Mouse (Mus musculus): ENCODE measurements around the gene Prrc2b. TPM values are rescaled to one million over a fixed set of nuclear protein-coding genes. Genes with fewer than 3 reads are reported as not detected.

Prrc2b gene
- total and polyA plus RNA-seq, 3 experiments = 39.3 to 82.6 (median 78.3) TPM

DNA sequence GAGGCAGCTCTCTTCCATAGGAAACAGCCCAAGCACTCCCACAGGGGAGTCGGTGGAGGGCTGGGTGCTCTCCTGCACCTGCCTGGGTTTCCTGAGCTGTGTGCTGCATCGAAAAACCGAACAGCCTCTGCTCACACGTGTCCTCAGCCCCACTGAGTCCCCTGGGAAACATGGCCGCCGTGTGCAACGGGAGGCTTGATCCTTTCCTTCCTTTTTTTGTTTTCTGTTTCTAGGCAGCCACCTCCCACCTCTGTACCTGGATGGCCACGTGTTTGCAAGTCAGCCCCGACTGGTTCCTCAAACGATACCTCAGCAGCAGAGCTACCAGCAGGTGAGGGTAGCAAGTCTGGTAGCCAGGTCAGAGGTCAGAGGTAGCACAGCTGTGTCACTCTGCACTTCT lies 71.2 kb downstream of the Prrc2b start:
- no peaks in the 10 kb centered on the region for H3K27me3 ChIP-seq (ENCODE audit: control insufficient read depth, insufficient read depth, low read length)
- H3K9ac ChIP-seq (ENCODE audit: low read depth, low read length) = no peak overlapping the region
- 57% methylated on average over 10 of the region's 10 CpGs for whole genome bisulfite sequencing
- no peaks in the 10 kb centered on the region for H3K79me2 ChIP-seq (replicated peaks; ENCODE audit: control insufficient read depth, insufficient read depth, low read length)
- H3K36me3 ChIP-seq (ENCODE audit: control insufficient read depth, insufficient read depth, low read length) = no peaks in the 10 kb centered on the region; the same call in 1 of the 2 replicates
- no peak overlapping the region for H3K27ac ChIP-seq
- H3K4me1 ChIP-seq (ENCODE audit: control insufficient read depth, insufficient read depth, low read length) = peaks cover 2% of the 10 kb centered on the region; the same call in 1 of the 2 replicates
- TF ChIP-seq POLR2A (IDR thresholded peaks at IDR 0.05; ENCODE audit: insufficient read depth, low read depth, low read length) = no peak
- no peak for TF ChIP-seq EP300 (IDR thresholded peaks at IDR 0.05; ENCODE audit: insufficient read depth, low read depth, low read length)
- TF ChIP-seq CTCF (IDR thresholded peaks at IDR 0.05) = no peak
- no peak overlapping the region for H3K4me3 ChIP-seq
- intact Hi-C loops (cut with DNase I) = no loop called here
- no peak for DNase-seq

- Histone ChIP-seq H3K36me3 (ENCODE audit: control insufficient read depth, insufficient read depth, low read length) (no peaks in the 10 kb centered on the region), H3K27ac (no peak overlapping the region), H3K4me3 (peak overlapping the region; percentile 72; the same call in 1 of the 2 replicates), H3K79me2 (replicated peaks; ENCODE audit: control insufficient read depth, insufficient read depth, low read length) (no peaks in the 10 kb centered on the region), H3K27me3 (ENCODE audit: control insufficient read depth, insufficient read depth, low read length) (no peaks in the 10 kb centered on the region), H3K4me1 (ENCODE audit: control insufficient read depth, insufficient read depth, low read length) (peaks cover 4% of the 10 kb centered on the region; the same call in 1 of the 2 replicates), H3K9ac (ENCODE audit: low read depth, low read length) (no peak overlapping the region)
- intact Hi-C loops (cut with DNase I) = no loop called here
- DNase-seq = no peak
- no peak for TF ChIP-seq EP300 (IDR thresholded peaks at IDR 0.05; ENCODE audit: insufficient read depth, low read depth, low read length)
- no peak for TF ChIP-seq POLR2A (IDR thresholded peaks at IDR 0.05; ENCODE audit: insufficient read depth, low read depth, low read length)
- TF ChIP-seq CTCF (IDR thresholded peaks at IDR 0.05) = no peak
- 27% methylated on average over 7 of the region's 7 CpGs for WGBS
Observed at GRCm38 (mm10) chr2:32235433-32235832, 84.6 kb downstream of the Prrc2b start.

- TF ChIP-seq EP300 (IDR thresholded peaks at IDR 0.05; ENCODE audit: insufficient read depth, low read depth, low read length) (peak; percentile 39), POLR2A (IDR thresholded peaks at IDR 0.05; ENCODE audit: insufficient read depth, low read depth, low read length) (peak; percentile 95), CTCF (IDR thresholded peaks at IDR 0.05) (peak; percentile 24; the same call in 1 of the 2 replicates)
- Histone ChIP-seq H3K27ac (peak within 1 kb of the TSS; percentile 92), H3K27me3 (ENCODE audit: control insufficient read depth, insufficient read depth, low read length) (no peaks in the 10 kb centered on the region), H3K79me2 (replicated peaks; ENCODE audit: control insufficient read depth, insufficient read depth, low read length) (no peaks in the 10 kb centered on the region), H3K4me3 (peak within 1 kb of the TSS; percentile 72), H3K4me1 (ENCODE audit: control insufficient read depth, insufficient read depth, low read length) (peaks cover 4% of the 10 kb centered on the region; the same call in 1 of the 2 replicates), H3K36me3 (ENCODE audit: control insufficient read depth, insufficient read depth, low read length) (no peaks in the 10 kb centered on the region), H3K9ac (ENCODE audit: low read depth, low read length) (peak within 1 kb of the TSS; percentile 65)
- peak; percentile 92 to 94 for DNase-seq
- under 1% methylated on average over 54 of the region's 54 CpGs for WGBS
- intact Hi-C loops (cut with DNase I) = no loop called here
Observed at GRCm38 (mm10) chr2:32235886-32236759, 85.2 kb downstream of the Prrc2b start, which contains the start of gene Pomt1. Pomt1 (plus strand) TSS chr2:32236590.

DNA sequence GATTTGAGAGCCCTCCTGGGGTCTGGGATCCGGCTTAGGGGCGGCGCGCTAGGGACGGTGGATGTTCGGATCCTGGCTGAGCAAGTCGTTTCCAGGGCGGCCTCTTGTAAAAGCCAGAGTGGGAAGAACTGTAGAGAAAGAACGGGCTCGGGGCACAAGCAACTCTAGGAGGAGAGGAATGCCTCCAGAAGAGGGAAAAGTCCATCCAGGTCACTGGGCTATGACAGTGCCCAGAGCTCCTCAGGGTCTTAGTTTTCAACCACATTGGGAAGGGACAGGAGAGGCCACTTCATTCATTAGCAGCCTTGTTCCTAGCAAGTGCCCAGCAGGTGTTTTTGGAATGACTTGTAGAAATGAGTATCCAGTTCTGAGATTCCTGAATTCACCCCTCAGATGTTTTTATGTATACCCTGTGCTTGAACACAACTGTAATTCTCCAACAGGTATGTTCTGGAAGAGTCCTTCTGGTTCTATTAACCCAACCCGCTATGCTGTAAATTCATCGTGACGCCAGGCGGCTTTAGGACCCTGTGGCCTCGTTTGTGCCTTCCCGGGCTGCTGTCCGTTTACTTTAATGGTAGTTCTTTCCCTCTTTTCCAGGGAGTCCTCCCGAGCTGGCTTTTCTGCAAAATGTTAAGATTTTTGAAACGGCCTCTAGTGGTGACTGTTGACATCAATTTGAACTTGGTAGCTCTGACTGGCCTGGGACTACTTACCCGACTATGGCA lies 86.0 kb downstream of the Prrc2b start:
- peak overlapping the region; percentile 62 for H3K9ac ChIP-seq (ENCODE audit: low read depth, low read length)
- H3K79me2 ChIP-seq (replicated peaks; ENCODE audit: control insufficient read depth, insufficient read depth, low read length) = no peaks in the 10 kb centered on the region
- WGBS = under 1% methylated on average over 20 of the region's 20 CpGs
- H3K4me1 ChIP-seq (ENCODE audit: control insufficient read depth, insufficient read depth, low read length) = peaks cover 4% of the 10 kb centered on the region; the same call in 1 of the 2 replicates
- H3K4me3 ChIP-seq = peak overlapping the region; percentile 72
- H3K36me3 ChIP-seq (ENCODE audit: control insufficient read depth, insufficient read depth, low read length) = no peaks in the 10 kb centered on the region
- no peaks in the 10 kb centered on the region for H3K27me3 ChIP-seq (ENCODE audit: control insufficient read depth, insufficient read depth, low read length)
- H3K27ac ChIP-seq = peak overlapping the region; percentile 92
- intact Hi-C loops (cut with DNase I) = no loop called here
- TF ChIP-seq CTCF (IDR thresholded peaks at IDR 0.05) = peak; percentile 67
- no peak for TF ChIP-seq EP300 (IDR thresholded peaks at IDR 0.05; ENCODE audit: insufficient read depth, low read depth, low read length)
- peak; percentile 48 to 61 for DNase-seq

- intact Hi-C loops (cut with DNase I) = no loop called here
- no peaks in the 10 kb centered on the region for H3K27me3 ChIP-seq (ENCODE audit: control insufficient read depth, insufficient read depth, low read length)
- no peak overlapping the region for H3K27ac ChIP-seq
- DNase-seq = no peak
- H3K79me2 ChIP-seq (replicated peaks; ENCODE audit: control insufficient read depth, insufficient read depth, low read length) = no peaks in the 10 kb centered on the region
- H3K4me3 ChIP-seq = no peak overlapping the region; the same call in 1 of the 2 replicates
- no peaks in the 10 kb centered on the region for H3K36me3 ChIP-seq (ENCODE audit: control insufficient read depth, insufficient read depth, low read length)
- TF ChIP-seq CTCF (IDR thresholded peaks at IDR 0.05) (no peak), EP300 (IDR thresholded peaks at IDR 0.05; ENCODE audit: insufficient read depth, low read depth, low read length) (no peak), POLR2A (IDR thresholded peaks at IDR 0.05; ENCODE audit: insufficient read depth, low read depth, low read length) (no peak)
- H3K9ac ChIP-seq (ENCODE audit: low read depth, low read length) = no peak overlapping the region; the same call in 1 of the 2 replicates
- WGBS = 28% methylated on average over 4 of the region's 4 CpGs
- H3K4me1 ChIP-seq (ENCODE audit: control insufficient read depth, insufficient read depth, low read length) = peaks cover 4% of the 10 kb centered on the region; the same call in 1 of the 2 replicates
Observed at GRCm38 (mm10) chr2:32237571-32237970, 86.7 kb downstream of the Prrc2b start.
